Mouse (Mus musculus): ENCODE data around the gene Slc3a2. TPM values are rescaled to one million over a fixed set of nuclear protein-coding genes. Genes with fewer than 3 reads are reported as not detected.

The Slc3a2 gene
- 109 TPM for polyA plus RNA-seq (2014; fragmentation: Illumina TruSeq; extraction: RNeasy Lipid Tissue Mini Kit (QIAGEN cat#74804); ENCODE audit: low read depth, low replicate concordance)

DNA sequence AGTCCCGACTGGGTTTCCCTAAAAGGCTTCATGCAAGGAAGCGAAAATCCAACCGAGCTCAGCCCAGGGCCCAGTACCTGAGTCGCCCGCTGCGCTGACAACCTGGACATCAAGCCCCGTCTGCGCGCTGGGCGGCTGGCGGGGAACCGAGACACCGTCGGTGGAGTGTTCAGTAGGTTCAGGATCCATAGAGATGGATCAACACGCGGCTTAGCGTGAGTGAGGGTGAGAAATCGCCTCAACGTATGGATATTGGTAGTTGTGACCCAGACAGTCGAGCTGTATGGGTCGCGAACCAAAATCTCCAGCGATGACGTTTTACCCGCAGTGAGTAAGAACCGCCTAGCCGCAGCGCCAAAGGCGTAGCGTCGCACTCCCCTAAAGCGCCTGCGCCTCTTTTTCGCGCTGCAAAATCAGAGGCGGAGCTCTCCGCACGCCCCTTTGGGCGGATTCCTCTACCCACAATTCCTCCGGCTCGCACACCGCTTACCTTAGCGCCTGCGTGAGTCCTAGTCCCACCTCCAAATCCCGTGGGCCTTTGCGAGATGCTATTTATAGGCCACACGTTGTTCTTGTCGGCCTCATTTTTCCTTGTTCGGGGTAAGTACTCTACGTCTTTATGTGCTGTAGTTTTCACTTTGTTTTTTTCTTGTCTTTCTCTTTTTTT, at the start of gene Slc3a2:
Slc3a2 (minus strand) TSS at position 463 of the 667 bp plus-strand sequence.

GRCm38 (mm10) chr19:8770567-8771270, 47.5 kb upstream of the Slc3a2 start, which contains the start of gene Tmem223:
Gene Tmem223, plus strand, starts transcription at chr19:8770996.

DNA sequence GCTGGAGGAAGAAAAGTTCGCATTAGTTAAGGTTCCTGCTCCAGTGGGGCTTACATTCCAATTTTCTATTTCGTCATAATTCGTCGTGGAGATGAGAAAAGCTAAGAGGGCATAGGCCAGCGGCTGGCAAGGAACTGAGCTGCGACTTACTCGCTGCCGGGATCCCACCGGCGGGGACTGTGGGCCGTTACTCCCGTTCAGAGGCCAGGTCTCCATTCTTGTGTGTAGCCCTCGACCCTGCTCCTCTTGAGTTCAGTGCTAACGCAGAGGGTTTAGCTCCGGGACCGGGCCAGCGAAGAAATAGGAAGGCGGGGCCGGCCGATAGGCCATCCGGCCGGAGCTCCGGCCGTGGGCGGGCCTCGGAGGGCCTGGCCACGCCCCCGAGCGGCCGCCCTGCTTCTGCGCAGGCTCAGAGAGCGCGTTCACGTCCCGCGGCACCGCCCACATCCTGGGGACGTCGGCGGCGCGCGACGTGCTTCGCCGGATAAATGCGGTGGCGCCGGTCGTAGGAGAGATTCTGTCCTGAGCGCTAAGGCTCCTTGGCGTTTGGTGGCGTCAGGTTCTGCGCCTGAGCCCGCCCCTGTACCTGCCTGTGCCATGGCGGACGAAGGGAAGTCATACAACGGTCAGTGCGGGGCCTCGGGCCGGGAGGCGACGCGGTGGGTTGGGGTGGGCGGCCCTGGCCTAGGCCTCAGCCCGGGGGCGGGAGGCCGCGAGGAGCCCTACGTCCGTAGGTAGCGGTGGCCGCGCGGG, 33.6 kb upstream of the Slc3a2 start, which contains the start of gene Nxf1:
Nxf1 (plus strand) TSS at position 439 of the 753 bp plus-strand sequence.

DNA sequence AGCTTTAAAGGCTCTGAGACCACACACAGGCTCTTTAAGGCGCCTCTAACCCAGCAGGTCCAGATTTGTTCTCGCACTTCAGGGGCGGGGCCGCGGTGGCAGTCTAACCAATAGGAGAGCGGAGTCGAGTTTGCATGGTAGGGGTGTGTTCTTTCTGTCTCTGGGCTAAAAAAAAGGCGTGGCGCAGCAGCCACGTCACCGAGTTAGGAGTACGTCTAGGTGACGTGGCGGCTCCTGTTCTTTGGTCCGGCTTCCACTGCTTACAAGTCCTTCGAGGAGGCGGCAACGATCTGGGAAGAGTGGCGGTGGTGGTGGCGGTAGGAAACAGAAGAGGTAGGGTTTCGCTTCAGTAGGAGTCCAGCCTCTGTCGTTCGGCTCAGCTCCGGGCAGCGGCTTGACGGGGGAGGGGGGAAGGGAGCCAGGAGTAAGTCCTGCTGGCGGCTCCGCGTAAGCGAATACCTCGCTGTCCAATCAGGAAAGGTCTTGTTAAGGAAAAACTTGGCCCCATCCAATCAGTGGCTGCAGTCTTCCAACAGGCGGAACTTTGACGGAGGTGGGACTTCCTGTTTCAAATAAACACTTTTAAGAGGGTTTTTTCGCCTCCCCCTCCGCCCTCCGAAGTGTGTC, 18.2 kb upstream of the Slc3a2 start, which contains the start of gene Stx5a:
Stx5a (plus strand) TSS at position 171 of the 627 bp plus-strand sequence.

GRCm38 (mm10) chr19:8740603-8741002, 17.4 kb upstream of the Slc3a2 start, which contains the start of gene 1700092M07Rik:
Gene 1700092M07Rik, plus strand, starts transcription at chr19:8740718.

DNA sequence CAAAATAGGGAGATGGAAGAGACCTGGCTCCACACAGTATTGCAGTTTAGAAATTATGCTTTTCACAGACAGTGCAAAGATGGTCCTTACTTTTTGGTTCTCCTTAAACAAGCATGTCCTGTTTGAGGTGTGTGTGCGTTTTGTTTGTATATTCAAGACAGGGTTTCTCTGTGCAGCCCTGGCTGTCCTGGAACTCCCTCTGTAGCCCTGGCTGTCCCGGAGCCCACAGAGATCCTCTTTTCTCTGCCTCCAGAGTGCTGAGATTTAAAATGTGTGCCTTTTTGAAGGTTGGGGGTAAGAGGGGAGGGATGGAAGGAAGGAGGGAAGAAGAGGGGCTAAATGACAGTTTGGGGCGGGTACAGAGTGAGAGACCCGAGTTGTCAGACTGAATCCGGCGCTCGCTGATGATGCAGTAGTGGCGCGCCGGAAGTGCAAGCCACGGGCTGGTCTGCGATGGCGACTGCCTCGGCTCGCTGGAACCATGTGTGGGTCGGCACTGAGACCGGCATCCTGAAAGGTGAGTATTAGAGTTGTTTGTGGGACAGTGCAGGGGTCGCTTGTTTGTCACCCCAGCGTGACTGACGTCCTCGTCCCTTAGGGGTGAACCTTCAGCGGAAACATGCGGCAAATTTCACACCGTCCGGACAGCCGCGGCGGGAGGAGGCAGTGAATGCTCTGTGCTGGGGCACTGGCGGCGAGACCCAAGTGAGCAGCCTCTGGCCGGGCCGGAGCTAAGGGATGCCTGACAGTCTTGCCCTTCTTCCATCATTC, 12.4 kb upstream of the Slc3a2 start, which contains the start of gene Wdr74:
Wdr74 (plus strand) TSS at position 439 of the 771 bp plus-strand sequence.

GRCm38 (mm10) chr19:8663360-8663839, 59.8 kb downstream of the Slc3a2 start, which contains the start of gene Chrm1:
Gene Chrm1, plus strand, starts transcription at chr19:8663789.

Other genes with a start within 250 kb of the Slc3a2 start
- not detected for gene Slc22a8, start 132.1 kb downstream of the Slc3a2 start, polyA plus RNA-seq (2014; fragmentation: Illumina TruSeq; extraction: RNeasy Lipid Tissue Mini Kit (QIAGEN cat#74804); ENCODE audit: low read depth, low replicate concordance)
- not detected for gene Slc22a6, start 105.3 kb downstream of the Slc3a2 start, polyA plus RNA-seq (2014; fragmentation: Illumina TruSeq; extraction: RNeasy Lipid Tissue Mini Kit (QIAGEN cat#74804); ENCODE audit: low read depth, low replicate concordance)
- gene Chrm1, start 59.6 kb downstream of the Slc3a2 start, polyA plus RNA-seq (2014; fragmentation: Illumina TruSeq; extraction: RNeasy Lipid Tissue Mini Kit (QIAGEN cat#74804); ENCODE audit: low read depth, low replicate concordance): not detected
- 12.8 TPM for gene Wdr74, start 12.5 kb upstream of the Slc3a2 start, polyA plus RNA-seq (2014; fragmentation: Illumina TruSeq; extraction: RNeasy Lipid Tissue Mini Kit (QIAGEN cat#74804); ENCODE audit: low read depth, low replicate concordance)
- 11.7 TPM for gene 1700092M07Rik, start 17.3 kb upstream of the Slc3a2 start, polyA plus RNA-seq (2014; fragmentation: Illumina TruSeq; extraction: RNeasy Lipid Tissue Mini Kit (QIAGEN cat#74804); ENCODE audit: low read depth, low replicate concordance)
- 48.6 TPM for gene Stx5a, start 18.0 kb upstream of the Slc3a2 start, polyA plus RNA-seq (2014; fragmentation: Illumina TruSeq; extraction: RNeasy Lipid Tissue Mini Kit (QIAGEN cat#74804); ENCODE audit: low read depth, low replicate concordance)
- gene Nxf1, start 33.7 kb upstream of the Slc3a2 start, polyA plus RNA-seq (2014; fragmentation: Illumina TruSeq; extraction: RNeasy Lipid Tissue Mini Kit (QIAGEN cat#74804); ENCODE audit: low read depth, low replicate concordance): 182 TPM
- gene Tmem223, start 47.6 kb upstream of the Slc3a2 start, polyA plus RNA-seq (2014; fragmentation: Illumina TruSeq; extraction: RNeasy Lipid Tissue Mini Kit (QIAGEN cat#74804); ENCODE audit: low read depth, low replicate concordance): 4.5 TPM
- gene Tmem179b, start 51.1 kb upstream of the Slc3a2 start, polyA plus RNA-seq (2014; fragmentation: Illumina TruSeq; extraction: RNeasy Lipid Tissue Mini Kit (QIAGEN cat#74804); ENCODE audit: low read depth, low replicate concordance): 14.4 TPM
- gene Taf6l, start 63.0 kb upstream of the Slc3a2 start, polyA plus RNA-seq (2014; fragmentation: Illumina TruSeq; extraction: RNeasy Lipid Tissue Mini Kit (QIAGEN cat#74804); ENCODE audit: low read depth, low replicate concordance): 3.2 TPM
- gene Polr2g, start 75.2 kb upstream of the Slc3a2 start, polyA plus RNA-seq (2014; fragmentation: Illumina TruSeq; extraction: RNeasy Lipid Tissue Mini Kit (QIAGEN cat#74804); ENCODE audit: low read depth, low replicate concordance): 51.5 TPM
- 5.3 TPM for gene Zbtb3, start 79.2 kb upstream of the Slc3a2 start, polyA plus RNA-seq (2014; fragmentation: Illumina TruSeq; extraction: RNeasy Lipid Tissue Mini Kit (QIAGEN cat#74804); ENCODE audit: low read depth, low replicate concordance)
- 14.5 TPM for gene Ttc9c, start 96.0 kb upstream of the Slc3a2 start, polyA plus RNA-seq (2014; fragmentation: Illumina TruSeq; extraction: RNeasy Lipid Tissue Mini Kit (QIAGEN cat#74804); ENCODE audit: low read depth, low replicate concordance)
- gene Hnrnpul2, start 96.6 kb upstream of the Slc3a2 start, polyA plus RNA-seq (2014; fragmentation: Illumina TruSeq; extraction: RNeasy Lipid Tissue Mini Kit (QIAGEN cat#74804); ENCODE audit: low read depth, low replicate concordance): 45.8 TPM
- gene AC129217.1, start 106.4 kb upstream of the Slc3a2 start, polyA plus RNA-seq (2014; fragmentation: Illumina TruSeq; extraction: RNeasy Lipid Tissue Mini Kit (QIAGEN cat#74804); ENCODE audit: low read depth, low replicate concordance): 0.76 TPM
- 360 TPM for gene Bscl2, start 114.1 kb upstream of the Slc3a2 start, polyA plus RNA-seq (2014; fragmentation: Illumina TruSeq; extraction: RNeasy Lipid Tissue Mini Kit (QIAGEN cat#74804); ENCODE audit: low read depth, low replicate concordance)
- gene Gng3, start 115.8 kb upstream of the Slc3a2 start, polyA plus RNA-seq (2014; fragmentation: Illumina TruSeq; extraction: RNeasy Lipid Tissue Mini Kit (QIAGEN cat#74804); ENCODE audit: low read depth, low replicate concordance): 0.53 TPM
- gene Lrrn4cl, start 127.4 kb upstream of the Slc3a2 start, polyA plus RNA-seq (2014; fragmentation: Illumina TruSeq; extraction: RNeasy Lipid Tissue Mini Kit (QIAGEN cat#74804); ENCODE audit: low read depth, low replicate concordance): 0.56 TPM
- gene Ubxn1, start 148.1 kb upstream of the Slc3a2 start, polyA plus RNA-seq (2014; fragmentation: Illumina TruSeq; extraction: RNeasy Lipid Tissue Mini Kit (QIAGEN cat#74804); ENCODE audit: low read depth, low replicate concordance): 23.5 TPM
- 2.4 TPM for gene Uqcc3, start 157.6 kb upstream of the Slc3a2 start, polyA plus RNA-seq (2014; fragmentation: Illumina TruSeq; extraction: RNeasy Lipid Tissue Mini Kit (QIAGEN cat#74804); ENCODE audit: low read depth, low replicate concordance)
- 107 TPM for gene Lbhd1, start 160.4 kb upstream of the Slc3a2 start, polyA plus RNA-seq (2014; fragmentation: Illumina TruSeq; extraction: RNeasy Lipid Tissue Mini Kit (QIAGEN cat#74804); ENCODE audit: low read depth, low replicate concordance)
- gene Gm49403, start 160.6 kb upstream of the Slc3a2 start, polyA plus RNA-seq (2014; fragmentation: Illumina TruSeq; extraction: RNeasy Lipid Tissue Mini Kit (QIAGEN cat#74804); ENCODE audit: low read depth, low replicate concordance): not detected
- 35.7 TPM for gene 1810009A15Rik, start 165.5 kb upstream of the Slc3a2 start, polyA plus RNA-seq (2014; fragmentation: Illumina TruSeq; extraction: RNeasy Lipid Tissue Mini Kit (QIAGEN cat#74804); ENCODE audit: low read depth, low replicate concordance)
- not detected for gene Gm49416, start 165.6 kb upstream of the Slc3a2 start, polyA plus RNA-seq (2014; fragmentation: Illumina TruSeq; extraction: RNeasy Lipid Tissue Mini Kit (QIAGEN cat#74804); ENCODE audit: low read depth, low replicate concordance)
- gene Ints5, start 169.6 kb upstream of the Slc3a2 start, polyA plus RNA-seq (2014; fragmentation: Illumina TruSeq; extraction: RNeasy Lipid Tissue Mini Kit (QIAGEN cat#74804); ENCODE audit: low read depth, low replicate concordance): 0.32 TPM
- 30.6 TPM for gene Ganab, start 174.7 kb upstream of the Slc3a2 start, polyA plus RNA-seq (2014; fragmentation: Illumina TruSeq; extraction: RNeasy Lipid Tissue Mini Kit (QIAGEN cat#74804); ENCODE audit: low read depth, low replicate concordance)
- 2.5 TPM for gene B3gat3, start 197.0 kb upstream of the Slc3a2 start, polyA plus RNA-seq (2014; fragmentation: Illumina TruSeq; extraction: RNeasy Lipid Tissue Mini Kit (QIAGEN cat#74804); ENCODE audit: low read depth, low replicate concordance)
- gene Rom1, start 206.0 kb upstream of the Slc3a2 start, polyA plus RNA-seq (2014; fragmentation: Illumina TruSeq; extraction: RNeasy Lipid Tissue Mini Kit (QIAGEN cat#74804); ENCODE audit: low read depth, low replicate concordance): 1.2 TPM
- gene Eml3, start 206.2 kb upstream of the Slc3a2 start, polyA plus RNA-seq (2014; fragmentation: Illumina TruSeq; extraction: RNeasy Lipid Tissue Mini Kit (QIAGEN cat#74804); ENCODE audit: low read depth, low replicate concordance): 0.77 TPM
- gene Mta2, start 218.5 kb upstream of the Slc3a2 start, polyA plus RNA-seq (2014; fragmentation: Illumina TruSeq; extraction: RNeasy Lipid Tissue Mini Kit (QIAGEN cat#74804); ENCODE audit: low read depth, low replicate concordance): 44.3 TPM
- gene Tut1, start 230.5 kb upstream of the Slc3a2 start, polyA plus RNA-seq (2014; fragmentation: Illumina TruSeq; extraction: RNeasy Lipid Tissue Mini Kit (QIAGEN cat#74804); ENCODE audit: low read depth, low replicate concordance): 7.6 TPM
- 146 TPM for gene Eef1g, start 243.7 kb upstream of the Slc3a2 start, polyA plus RNA-seq (2014; fragmentation: Illumina TruSeq; extraction: RNeasy Lipid Tissue Mini Kit (QIAGEN cat#74804); ENCODE audit: low read depth, low replicate concordance)